Mouse (Mus musculus): ENCODE results near the gene Padi2.

GRCm38 (mm10) chr4:140977278-140977677, 71.1 kb downstream of the Padi2 start:
- TF ChIP-seq CTCF (IDR thresholded peaks at IDR 0.05; ENCODE audit: low read depth, low read length), result no peak
- no peak for TF ChIP-seq POLR2A (IDR thresholded peaks at IDR 0.05; ENCODE audit: insufficient read depth, low read length)
- TF ChIP-seq EP300 (IDR thresholded peaks at IDR 0.05; ENCODE audit: insufficient read depth, low read depth, low read length), result no peak

Measured in ES-Bruce4 (cell line).